Mouse (Mus musculus) spleen, embryonic (tissue): ENCODE data around the gene Hid1.

ENCODE experiments used
- CTCF ChIA-PET: fragments of 350-600 bp; sonication (Branson Sonifier 250); formaldehyde crosslinking; loops from one replicate; lab custom pipeline; 2022; lab: Charles Lee

Hid1 gene

DNA sequence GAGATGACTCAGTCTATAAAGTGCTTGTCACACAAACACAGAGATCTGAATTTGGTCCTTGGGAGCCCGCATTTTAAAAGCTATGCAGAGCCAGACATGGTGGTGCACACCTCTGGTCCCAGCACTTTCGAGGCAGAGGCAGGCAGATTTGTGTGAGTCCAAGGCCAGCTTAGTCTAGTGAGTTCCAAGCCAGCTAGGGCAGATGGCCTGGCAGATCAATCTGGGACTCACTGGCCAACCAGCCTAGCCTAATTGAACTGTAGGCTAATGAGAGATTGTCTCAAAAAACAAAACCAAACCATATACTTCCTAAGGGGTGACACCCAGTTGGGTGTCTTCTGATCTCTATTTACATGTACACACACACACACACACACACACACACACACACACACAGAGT is 26.3 kb downstream of the Hid1 start:
- CTCF ChIA-PET, result no interaction called here

- CTCF ChIA-PET, result interaction anchor here (0.6 kb wide), 1 partner anchor 40 kb away, joined by 9 read pairs; no protein-coding TSS in a partner anchor
Measured at GRCm38 (mm10) chr11:115337826-115338225, 29.7 kb downstream of the Hid1 start.

- CTCF ChIA-PET, result interaction anchor here (0.6 kb wide), 1 partner anchor 39 kb away, joined by 9 read pairs; no protein-coding TSS in a partner anchor
Measured at GRCm38 (mm10) chr11:115337350-115337749, 30.2 kb downstream of the Hid1 start.

DNA sequence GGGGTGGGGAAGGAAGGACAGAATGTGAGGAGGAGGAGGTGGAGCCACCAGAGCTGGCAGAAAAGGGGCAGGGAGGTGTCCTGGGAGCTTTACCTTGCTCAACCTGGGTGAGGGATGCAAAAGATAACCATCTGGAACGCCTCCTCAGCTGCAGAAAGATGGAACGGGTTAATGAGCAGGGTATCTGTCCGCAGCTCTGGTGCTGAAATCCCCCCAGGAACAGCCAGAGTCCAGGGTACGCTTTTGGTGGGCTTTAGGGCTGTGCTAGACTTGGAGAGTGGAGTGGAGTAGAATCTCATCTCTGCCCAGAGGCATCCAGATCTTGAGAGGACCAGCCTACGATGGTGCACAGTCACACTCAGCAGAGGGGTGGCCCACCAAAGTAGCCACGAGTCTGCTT is 31.4 kb downstream of the Hid1 start:
- CTCF ChIA-PET, result interaction anchor here (0.7 to 0.8 kb wide), 2 partner anchors 23 to 1682 kb away, joined by 3 to 6 read pairs; no protein-coding TSS in a partner anchor

GRCm38 (mm10) chr11:115335223-115335622 is 32.3 kb downstream of the Hid1 start:
- CTCF ChIA-PET, result no interaction called here

GRCm38 (mm10) chr11:115334531-115334930 is 33.0 kb downstream of the Hid1 start, which contains the start of gene Otop3:
Gene Otop3 (plus strand): TSS chr11:115334731.
- CTCF ChIA-PET, result interaction anchor here (0.5 kb wide), 1 partner anchor 14 kb away, joined by 3 read pairs; no protein-coding TSS in a partner anchor

DNA sequence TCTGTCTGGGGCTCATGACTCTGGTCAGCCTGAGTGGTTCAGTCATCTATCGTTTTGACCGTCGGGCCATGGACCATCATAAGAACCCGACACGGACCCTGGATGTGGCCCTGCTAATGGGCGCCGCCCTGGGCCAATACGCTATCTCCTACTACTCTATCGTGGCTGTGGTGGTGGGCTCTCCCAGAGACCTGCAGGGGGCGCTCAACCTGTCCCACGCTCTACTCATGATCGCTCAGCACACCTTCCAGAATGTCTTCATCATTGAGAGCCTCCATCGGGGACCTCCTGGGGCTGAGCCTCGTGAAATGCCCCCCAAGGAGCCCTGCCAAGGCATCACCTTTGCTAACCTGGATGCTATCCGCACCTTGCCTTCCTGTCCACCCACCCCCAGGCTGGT is 38.2 kb downstream of the Hid1 start:
- CTCF ChIA-PET, result no interaction called here

DNA sequence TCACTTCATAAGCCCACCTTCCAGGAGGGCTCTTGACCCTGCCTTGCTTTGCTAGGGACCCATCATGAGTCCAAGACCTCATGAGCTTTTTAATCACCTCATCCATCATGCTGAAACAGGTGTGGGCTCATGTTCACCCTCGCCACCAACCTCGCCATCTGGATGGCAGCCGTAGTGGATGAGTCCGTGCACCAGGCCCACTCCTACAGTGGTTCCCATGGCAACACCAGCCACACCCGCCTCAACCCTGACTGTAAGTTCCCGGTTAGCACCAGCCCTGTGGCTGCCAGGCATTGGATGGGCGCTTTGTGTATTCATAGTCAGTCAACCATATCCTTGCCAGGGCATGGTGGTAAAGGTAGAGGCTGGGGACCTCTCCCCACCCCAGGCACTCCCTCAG is 40.8 kb downstream of the Hid1 start:
- CTCF ChIA-PET, result no interaction called here

GRCm38 (mm10) chr11:115323354-115323753 is 44.2 kb downstream of the Hid1 start:
- CTCF ChIA-PET, result interaction anchor here (0.6 kb wide), 1 partner anchor 92 kb away, joined by 5 read pairs; no protein-coding TSS in a partner anchor

- CTCF ChIA-PET, result interaction anchor here (0.6 to 1.0 kb wide), 3 partner anchors 31 to 153 kb away, joined by 3 to 5 read pairs (median 5); partner anchors contain the start of gene Armc7
Measured at GRCm38 (mm10) chr11:115321906-115322693, 45.5 kb downstream of the Hid1 start, which contains the start of gene Ush1g. Gene Ush1g (minus strand): TSS chr11:115322041.

DNA sequence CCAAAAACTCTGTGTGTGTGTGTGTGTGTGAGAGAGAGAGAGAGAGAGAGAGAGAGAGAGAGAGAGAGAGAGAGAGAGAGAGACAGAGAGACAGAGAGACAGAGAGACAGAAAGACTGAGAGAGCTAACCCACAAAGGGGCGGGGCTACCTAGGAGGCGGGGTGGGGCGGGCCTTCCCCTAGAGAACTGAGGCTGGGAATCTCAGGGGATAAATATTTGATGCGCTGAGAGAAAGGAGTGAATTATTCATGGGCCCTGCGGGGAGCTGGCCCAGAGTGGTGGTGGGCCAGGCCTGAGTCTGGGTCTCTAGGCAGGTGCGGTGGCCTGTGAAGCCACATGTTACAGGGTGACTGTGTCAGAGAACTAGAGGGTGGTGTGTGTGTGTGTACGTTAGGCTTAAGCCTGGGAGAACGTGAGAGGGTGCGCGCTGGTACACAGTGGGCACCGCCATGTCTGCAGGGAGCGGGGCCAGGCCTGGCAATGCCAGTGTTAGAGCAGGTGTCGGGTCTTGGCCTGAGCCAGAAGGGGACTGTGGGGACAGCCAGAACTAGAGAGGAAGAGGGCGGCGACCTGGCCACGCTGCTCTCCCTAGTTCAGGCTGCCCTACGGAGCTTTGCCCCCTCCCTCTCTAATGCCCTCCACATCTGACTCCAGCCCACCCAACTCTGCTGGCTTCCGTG is 47.7 kb downstream of the Hid1 start:
- CTCF ChIA-PET, result interaction anchor here (0.6 kb wide), 1 partner anchor 678 kb away, joined by 4 read pairs; no protein-coding TSS in a partner anchor

- CTCF ChIA-PET, result interaction anchor here (0.6 kb wide), 1 partner anchor 37 kb away, joined by 5 read pairs; no protein-coding TSS in a partner anchor
Measured at GRCm38 (mm10) chr11:115318245-115319027, 49.1 kb downstream of the Hid1 start.

GRCm38 (mm10) chr11:115317204-115317603 is 50.4 kb downstream of the Hid1 start:
- CTCF ChIA-PET, result no interaction called here

DNA sequence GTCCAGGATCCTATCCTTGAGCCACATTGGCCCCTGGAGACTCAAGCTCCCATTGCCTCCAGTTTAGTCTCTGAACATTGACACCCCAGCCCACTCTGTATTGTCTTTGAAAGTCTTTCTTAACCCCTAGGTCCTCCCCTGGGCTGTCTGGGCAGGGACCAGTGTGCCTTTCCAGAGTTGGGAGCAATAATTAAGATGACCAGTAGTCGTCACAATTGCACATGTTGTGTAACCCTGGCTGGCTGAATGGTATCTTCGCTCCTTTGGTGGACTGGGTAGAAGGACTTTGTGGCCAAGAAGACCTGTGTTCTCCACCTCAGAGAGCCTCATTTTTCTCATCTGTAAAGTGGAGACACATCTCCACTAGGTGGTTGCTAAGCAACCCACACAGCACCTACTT is 53.3 kb downstream of the Hid1 start:
- CTCF ChIA-PET, result no interaction called here

GRCm38 (mm10) chr11:115308781-115309180 is 58.8 kb downstream of the Hid1 start:
- CTCF ChIA-PET, result no interaction called here

GRCm38 (mm10) chr11:115306863-115307262 is 60.7 kb downstream of the Hid1 start, which contains the start of gene Otop2:
Gene Otop2 (plus strand): TSS chr11:115307163.
- CTCF ChIA-PET, result no interaction called here

GRCm38 (mm10) chr11:115303167-115303566 is 64.4 kb downstream of the Hid1 start:
- CTCF ChIA-PET, result no interaction called here

DNA sequence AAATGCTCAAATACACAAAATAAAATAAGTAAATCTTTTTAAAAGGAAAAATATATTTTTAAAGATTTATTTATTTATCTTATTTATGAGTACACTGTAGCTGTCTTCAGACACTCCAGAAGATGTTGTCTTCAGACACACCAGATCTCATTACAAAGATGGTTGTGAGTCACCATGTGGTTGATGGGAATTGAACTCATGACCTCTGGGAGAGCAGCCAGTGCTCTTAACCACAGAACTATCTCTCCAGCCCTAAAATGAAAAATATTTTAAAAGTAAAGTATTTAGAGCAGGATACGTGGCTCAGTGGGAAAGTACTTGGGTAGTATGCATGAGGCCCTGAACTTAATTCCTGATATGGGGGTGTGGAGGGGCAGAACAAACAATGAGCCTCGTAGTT is 66.2 kb downstream of the Hid1 start:
- CTCF ChIA-PET, result no interaction called here

GRCm38 (mm10) chr11:115300745-115301144 is 66.8 kb downstream of the Hid1 start:
- CTCF ChIA-PET, result no interaction called here

- CTCF ChIA-PET, result interaction anchor here (0.7 kb wide), 1 partner anchor 40 kb away, joined by 9 read pairs; no protein-coding TSS in a partner anchor
Measured at GRCm38 (mm10) chr11:115298160-115298559, 69.4 kb downstream of the Hid1 start.
